Mouse (Mus musculus) kidney, adult 18-20 months (tissue): ENCODE measurements around the gene Ccdc114.
"Not testable (repeated sequence)": the region's sequence is repeated elsewhere in the genome, so short reads cannot be mapped to it uniquely, and the experiment has no call there.

Experiments used
- DNase-seq: peaks from one replicate; pipeline ENCODE4 v3.0.0; 2021

Ccdc114 gene

GRCm38 (mm10) chr7:45919083-45919671 is 4.7 kb upstream of the Ccdc114 start:
- no peak for DNase-seq

GRCm38 (mm10) chr7:45919761-45920160 is 4.1 kb upstream of the Ccdc114 start:
- DNase-seq: no peak

DNA sequence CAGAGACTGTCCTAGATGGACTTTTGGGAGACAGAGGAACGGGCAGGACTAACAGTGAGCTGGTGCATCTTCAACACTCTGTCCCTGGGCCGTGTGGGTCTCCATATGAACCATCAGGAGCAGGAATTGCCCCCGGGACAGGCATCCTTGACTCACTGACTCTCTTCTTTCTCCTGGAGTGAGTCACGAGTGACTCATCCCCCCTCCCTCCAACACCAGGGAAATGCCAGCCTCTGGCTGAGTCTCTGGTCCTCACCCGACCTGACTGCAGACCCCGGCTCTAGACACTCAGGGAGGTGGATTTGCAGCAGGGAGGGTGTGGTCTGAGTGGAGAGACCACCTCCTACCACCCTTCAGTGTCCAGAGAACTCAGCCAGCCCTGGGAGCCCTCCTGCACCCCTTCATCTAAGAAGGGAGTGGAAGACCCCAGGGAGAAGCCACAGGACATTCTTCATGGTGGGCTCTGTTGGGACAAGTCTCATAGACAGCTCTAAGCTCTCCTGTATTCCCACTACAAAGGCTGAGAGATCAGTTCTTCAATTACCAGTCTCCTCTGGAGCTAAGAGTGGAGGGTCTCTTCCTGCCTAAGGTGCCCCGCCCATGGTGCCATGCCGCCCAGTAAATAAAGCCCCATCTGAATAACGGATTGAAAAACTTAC is 3.2 kb upstream of the Ccdc114 start:
- no peak for DNase-seq

DNA sequence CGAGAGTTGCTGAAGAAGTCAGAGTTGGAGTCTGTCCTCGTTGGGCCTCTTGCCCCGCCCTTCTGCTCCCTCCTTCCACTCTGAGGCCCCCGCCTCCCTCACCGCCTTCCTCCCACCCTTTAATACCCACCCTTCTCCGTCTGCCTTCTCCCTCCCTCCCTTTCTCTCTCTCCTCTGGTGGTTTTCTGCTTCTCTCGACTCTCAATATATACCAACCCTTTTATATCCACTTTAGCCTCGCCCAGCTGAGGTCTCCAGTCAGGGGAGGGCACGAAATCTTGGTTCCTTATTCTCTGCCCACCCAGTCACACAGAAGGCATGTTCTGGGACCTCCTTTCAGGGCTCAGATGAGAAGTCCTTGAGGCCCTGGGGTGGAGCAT is 2.6 kb upstream of the Ccdc114 start, which contains the start of gene Emp3:
Gene Emp3, minus strand, starts transcription at position 163 of the 380 bp plus-strand sequence.
- DNase-seq: no peak

DNA sequence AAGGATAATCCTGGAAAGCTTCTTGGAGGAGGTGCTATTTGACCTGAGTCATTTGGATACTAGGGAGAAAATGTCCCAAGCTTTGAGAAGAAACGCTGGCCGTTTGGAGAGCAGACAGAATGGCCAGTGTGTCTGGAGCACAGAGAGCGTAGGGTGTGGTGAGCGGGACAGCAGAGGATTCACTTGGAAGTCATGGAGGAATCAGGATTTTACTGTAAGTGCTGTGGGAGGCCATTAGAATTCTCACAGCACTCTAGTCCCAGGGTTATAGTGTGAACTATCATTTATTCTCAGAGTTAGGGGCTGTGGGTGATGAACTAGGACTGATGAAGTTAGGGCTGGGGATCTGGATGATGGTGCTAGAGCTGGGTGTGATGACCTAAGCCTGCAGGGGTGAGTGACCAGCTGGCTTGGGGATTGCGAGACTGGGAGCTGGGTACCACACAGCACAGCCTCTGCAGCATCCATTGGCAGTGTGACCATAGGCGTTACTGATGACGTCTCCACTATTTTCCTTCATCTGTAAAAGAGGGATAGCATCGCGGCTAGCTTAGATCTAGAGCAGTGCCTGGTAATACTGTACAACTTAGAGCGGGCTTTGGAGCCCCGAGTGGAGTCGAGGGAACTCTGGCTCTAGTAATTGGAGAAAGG is 1.8 kb upstream of the Ccdc114 start:
- DNase-seq: no peak

DNA sequence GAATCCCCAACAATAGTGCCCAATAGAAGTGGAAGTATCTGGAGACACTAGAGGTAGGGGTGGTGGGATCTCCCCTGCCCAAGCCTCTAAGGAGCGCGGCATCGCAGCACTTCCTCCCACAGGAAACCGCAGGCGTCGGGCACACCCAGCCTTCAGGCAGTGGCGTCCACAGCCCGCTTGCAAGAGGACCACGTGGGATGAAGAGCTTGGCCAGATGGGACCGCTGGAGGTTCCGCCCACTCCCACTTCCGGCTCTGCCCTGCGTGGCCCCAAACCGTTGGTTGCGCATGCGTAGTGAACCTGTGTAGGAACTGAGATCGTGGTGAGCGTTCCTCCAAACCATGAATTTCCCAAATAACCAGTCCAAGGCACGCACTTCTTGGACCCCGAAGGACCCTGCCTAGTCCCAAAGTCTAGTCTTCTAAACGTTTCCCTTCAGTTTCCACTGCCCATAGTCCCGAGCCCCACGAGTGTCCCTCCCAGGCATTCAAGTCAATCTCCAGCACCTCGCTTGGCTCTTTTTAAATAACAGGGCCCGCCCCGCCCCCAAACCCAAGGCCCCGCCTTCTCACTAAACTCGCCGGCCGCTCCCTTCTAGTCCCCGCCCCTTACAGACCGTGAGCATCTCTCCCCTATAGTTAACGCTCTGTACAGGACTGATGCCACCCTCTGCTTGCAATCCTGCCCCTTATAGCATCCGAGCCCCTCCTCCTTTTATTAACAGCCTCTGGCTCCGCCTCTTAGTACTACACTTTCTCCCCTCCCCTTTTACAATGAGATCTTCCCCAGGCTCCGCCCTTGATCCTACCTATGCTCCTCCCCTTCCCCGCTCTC is 727 bp upstream of the Ccdc114 start:
- DNase-seq: peak; percentile 94

DNA sequence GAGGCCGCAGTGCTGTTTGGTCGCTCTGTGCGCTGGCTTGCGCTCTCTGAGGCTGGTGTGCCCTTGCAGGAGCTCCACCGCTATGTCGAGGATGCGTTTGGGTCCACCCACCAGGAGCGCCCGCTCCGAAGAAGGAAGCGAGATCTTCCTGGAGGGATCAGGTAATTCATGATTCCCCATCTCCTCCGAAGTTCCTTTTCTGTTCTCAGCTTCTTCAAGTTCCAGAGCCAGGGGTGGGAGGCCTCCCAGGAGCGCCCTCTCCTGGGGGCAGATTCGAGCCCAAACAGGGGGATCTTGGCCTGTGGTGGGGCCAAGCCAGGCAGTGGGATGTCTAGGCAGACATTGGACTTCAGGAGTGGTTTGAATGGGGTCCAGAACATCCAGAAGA is 551 bp downstream of the Ccdc114 start:
- no peak for DNase-seq

GRCm38 (mm10) chr7:45928626-45929295 is 4.9 kb downstream of the Ccdc114 start:
- DNase-seq: no peak

GRCm38 (mm10) chr7:45929688-45930087 is 5.8 kb downstream of the Ccdc114 start:
- DNase-seq: no peak

- DNase-seq: not testable (repeated sequence)
These were observed 9.9 kb downstream of the Ccdc114 start for GRCm38 (mm10) chr7:45933766-45934165.

DNA sequence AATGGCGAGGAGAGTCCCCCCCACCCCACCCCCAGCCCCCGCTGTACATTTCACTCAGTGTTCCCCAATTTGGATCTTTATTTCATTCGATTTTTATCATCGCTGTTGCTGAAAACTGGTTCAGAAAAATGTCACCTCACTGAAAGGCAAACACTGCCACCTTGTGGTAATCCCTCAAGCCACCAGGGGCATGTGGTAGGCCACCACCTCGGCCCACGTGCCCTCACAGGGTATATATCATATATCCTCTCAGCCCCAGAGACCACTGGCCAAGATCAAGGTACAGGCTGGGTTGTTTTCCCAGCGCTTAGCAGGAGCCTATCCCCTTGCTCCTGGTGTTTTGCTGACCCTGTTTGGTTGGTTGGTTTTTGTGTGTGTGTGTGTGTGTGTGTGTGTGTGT is 11.2 kb downstream of the Ccdc114 start:
- peak; percentile 68 for DNase-seq

GRCm38 (mm10) chr7:45939836-45940235 is 16.0 kb downstream of the Ccdc114 start:
- peak; percentile 44 for DNase-seq

DNA sequence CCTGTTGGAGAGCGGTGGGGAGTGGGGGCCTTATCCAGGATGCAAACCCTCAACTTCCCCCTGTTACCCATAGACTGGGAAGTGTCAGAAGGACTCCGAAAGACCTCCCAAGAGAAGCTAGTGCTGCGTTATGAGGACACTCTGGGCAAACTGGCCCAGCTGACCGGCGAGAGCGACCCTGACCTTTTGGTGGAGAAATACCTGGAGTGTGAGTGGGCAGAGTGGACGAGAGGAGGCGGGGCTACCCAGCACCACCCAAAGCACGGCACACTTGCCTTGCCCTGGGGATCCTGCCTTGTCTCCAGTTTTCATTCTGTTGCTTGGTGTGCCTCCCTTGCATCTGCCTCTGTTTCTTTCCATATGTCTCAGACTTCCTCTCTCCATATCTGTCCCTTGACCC is 18.1 kb downstream of the Ccdc114 start:
- no peak for DNase-seq

DNA sequence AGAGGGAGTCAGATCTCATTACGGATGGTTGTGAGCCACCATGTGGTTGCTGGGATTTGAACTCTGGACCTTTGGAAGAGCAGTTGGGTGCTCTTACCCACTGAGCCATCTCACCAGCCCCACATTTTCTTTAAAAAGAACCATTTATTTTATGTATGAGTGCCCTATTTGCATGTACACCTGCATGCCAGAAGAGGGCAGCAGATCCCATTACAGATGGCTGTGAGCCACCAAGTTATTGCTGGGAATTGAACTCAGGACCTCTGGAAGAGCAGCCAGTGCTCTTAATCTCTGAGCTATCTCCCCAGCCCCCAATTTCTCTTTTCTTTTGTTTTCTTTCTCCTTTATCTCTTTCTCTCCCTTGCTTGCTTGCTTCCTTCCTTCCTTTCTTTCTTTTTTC is 19.4 kb downstream of the Ccdc114 start:
- not testable (repeated sequence) for DNase-seq

GRCm38 (mm10) chr7:45949061-45949460 is 25.2 kb downstream of the Ccdc114 start:
- DNase-seq: no peak

DNA sequence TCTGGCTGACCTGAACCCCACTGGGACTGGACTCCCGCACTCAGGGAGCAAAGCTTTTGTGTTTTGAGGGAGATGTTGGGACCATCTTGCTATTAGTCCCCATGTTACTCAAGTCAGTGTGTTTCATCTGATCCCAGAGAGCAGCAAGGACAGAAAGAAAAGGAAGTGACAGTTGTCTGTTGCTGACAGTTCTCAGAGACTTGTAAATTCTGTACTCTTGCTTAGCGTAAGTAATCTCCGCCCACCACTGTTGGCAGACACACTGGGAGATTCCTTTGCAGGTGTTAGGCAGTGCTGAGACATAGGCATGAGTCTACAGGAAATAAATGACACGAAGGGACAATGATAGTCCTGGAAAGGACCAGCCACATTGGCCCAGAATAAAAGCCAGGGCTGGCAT is 32.7 kb downstream of the Ccdc114 start:
- DNase-seq: no peak

- DNase-seq: no peak
These were observed 48.2 kb downstream of the Ccdc114 start for GRCm38 (mm10) chr7:45971831-45972723.

DNA sequence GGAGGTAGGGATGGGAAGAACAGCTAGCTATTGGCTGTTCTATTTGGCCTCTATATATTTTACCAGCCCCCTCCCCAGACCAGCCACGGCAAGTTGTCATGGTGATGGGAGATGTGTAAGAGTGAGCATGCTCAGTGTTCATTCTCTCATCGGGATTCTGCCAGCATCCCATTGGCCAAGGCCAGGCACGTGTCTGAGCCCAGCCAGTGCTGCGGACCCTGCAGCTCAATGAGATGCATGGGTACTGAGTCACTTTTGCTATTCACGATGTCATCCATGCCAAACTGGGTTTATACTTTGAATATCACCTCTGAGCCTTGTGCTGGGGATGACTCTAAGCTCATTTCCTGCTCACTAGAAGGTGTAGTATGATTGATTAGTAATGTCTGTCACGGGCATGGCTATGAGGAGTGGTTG is 49.4 kb downstream of the Ccdc114 start:
- DNase-seq: no peak

DNA sequence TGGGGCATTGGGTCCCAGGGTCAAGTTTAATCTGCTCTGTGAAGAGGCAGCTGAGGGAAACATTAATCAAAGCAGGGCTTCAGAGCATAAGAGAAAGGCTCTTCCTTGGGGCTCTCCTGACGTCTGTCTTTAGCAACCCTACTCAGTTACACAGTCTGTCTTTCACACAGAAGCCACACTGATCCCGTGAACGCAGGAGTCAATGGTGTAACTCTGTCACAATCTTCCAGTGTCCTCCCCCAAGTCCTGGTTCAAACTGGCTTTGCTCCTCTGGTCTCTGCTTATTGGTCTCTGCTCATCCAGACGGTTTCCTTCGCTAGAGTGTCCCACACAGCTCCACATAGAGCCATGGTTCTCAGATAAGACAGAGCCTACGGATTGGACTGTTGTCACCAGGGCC is 50.2 kb downstream of the Ccdc114 start:
- DNase-seq: no peak

DNA sequence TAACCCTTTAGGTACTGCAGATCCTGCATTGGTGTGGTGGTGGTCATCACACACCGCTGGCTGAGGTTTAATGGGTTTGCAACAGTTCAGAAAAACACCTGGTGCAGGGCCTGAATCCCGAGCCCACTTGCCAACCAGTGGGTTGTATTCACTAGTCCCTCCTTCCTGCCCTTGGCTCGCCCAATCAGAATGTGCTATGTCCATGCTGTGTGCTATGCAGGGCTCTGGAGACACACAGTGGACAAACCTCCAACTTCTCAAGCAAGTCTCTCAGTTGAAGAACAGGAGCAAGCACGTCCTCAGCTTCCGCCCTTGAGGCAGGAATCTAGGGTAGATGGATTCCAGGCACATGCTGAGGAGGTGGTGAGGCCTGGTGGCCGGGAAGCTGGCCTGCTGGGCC is 50.6 kb downstream of the Ccdc114 start:
- DNase-seq: no peak

GRCm38 (mm10) chr7:45981612-45982011 is 57.7 kb downstream of the Ccdc114 start:
- DNase-seq: no peak

DNA sequence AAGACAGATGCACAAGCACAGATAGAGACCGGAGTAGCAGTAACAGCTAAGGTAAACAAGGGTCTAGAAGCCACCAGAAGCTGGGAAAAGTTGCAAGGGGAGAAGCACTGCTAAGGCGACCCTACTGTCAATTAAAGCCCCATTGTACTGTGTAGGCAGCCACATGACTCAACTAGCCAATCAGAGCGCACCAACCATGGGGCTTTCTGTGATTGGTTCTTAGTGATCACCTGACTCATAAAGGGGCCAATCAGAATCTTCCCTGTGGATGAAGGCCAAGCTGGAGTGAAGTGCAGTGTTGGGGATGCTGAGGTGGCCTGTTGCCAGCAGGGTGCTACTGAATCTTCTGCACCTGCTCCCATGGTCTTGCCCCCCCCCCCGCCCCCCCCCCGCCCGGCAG is 63.0 kb downstream of the Ccdc114 start:
- DNase-seq: no peak
